Mouse (Mus musculus): Measurements from ENCODE around the gene Krt19. TPM values are rescaled to one million over a fixed set of nuclear protein-coding genes. Genes with fewer than 3 reads are reported as not detected.

The Krt19 gene
- polyA plus RNA-seq, 1 experiment from 2014 or later: 2.6 TPM

DNA sequence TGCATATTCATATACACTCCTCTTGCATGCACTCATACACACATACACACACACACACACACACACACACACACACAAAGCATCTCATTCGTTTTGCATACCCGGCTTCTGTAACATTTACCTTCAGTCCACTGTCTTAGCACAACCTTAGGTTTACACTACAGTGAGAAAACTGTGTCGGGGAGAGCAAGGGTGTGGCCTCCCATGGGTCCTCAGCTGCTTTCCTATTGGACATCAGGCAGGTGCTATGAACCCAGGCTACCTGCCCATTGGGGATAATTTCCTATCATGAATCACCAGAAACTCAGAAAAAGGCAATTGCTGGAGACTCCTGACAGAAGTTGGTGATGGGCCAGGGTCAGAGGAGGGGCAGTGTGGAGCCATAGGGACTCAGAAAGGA is 8.9 kb upstream of the Krt19 start:
- no peak overlapping the region for H3K4me2 ChIP-seq
- H3K27ac ChIP-seq: no peak overlapping the region
- no peak for ATAC-seq (replicated peaks)
- no peaks in the 10 kb centered on the region for H3K4me1 ChIP-seq
- H3K4me3 ChIP-seq: no peak overlapping the region
- 84% methylated on average over 3 of the region's 3 CpGs for WGBS
- no peak overlapping the region for H3K9ac ChIP-seq
- H3K9me3 ChIP-seq: no peaks in the 10 kb centered on the region
- H3K36me3 ChIP-seq (replicated peaks): no peaks in the 10 kb centered on the region
- H3K27me3 ChIP-seq (replicated peaks): no peaks in the 10 kb centered on the region

- no peak for ATAC-seq (replicated peaks)
- H3K27me3 ChIP-seq (replicated peaks): no peaks in the 10 kb centered on the region
- no peak overlapping the region for H3K9ac ChIP-seq
- H3K27ac ChIP-seq: no peak overlapping the region
- no peaks in the 10 kb centered on the region for H3K36me3 ChIP-seq (replicated peaks)
- no peak overlapping the region for H3K4me3 ChIP-seq
- H3K4me1 ChIP-seq: no peaks in the 10 kb centered on the region
- 72% methylated on average over 8 of the region's 8 CpGs for WGBS
- no peak overlapping the region for H3K4me2 ChIP-seq
- H3K9me3 ChIP-seq: no peaks in the 10 kb centered on the region
Measured at GRCm38 (mm10) chr11:100155497-100156255, 7.2 kb upstream of the Krt19 start.

DNA sequence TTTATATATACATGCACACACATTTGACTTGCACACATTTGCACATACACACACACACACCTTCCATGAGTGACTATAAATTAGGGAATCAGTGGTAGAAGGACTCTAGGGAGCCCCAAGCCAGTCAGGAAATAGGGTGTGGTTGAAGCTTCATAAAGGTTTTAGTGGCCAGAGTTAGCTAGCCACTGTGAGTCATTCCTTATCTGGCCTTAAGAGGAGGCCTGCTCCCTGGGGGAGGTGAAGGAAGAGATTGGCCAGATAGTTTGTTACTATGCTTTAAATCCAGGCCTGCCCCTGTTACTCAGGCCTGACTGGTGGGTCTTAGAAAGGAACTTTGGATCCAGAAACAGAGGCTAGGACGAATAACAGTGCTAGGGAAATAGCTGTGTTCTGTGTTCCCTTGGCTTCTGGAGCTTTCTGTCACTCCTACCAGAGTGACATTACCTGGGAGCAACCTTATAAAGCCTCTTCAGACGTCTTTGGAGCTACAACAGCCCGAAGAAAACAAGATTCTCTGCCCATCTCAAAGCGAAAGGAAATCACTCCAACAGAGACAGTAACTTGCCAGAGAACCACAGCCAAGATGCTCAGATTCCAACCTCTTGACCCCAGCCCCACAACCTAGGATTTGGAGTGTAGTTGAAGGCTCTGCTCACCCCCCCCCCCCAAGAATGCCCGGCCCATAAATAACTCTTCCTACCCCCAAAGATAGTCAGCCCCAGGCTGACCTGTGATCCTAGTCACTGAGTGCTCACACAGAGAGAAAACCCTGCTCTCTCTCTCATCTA is 705 bp downstream of the Krt19 start:
- WGBS: 80% methylated on average over 5 of the region's 5 CpGs
- H3K9me3 ChIP-seq: no peaks in the 10 kb centered on the region
- H3K4me1 ChIP-seq: peaks cover 10% of the 10 kb centered on the region
- no peak overlapping the region for H3K4me2 ChIP-seq
- H3K9ac ChIP-seq: no peak overlapping the region
- no peak for ATAC-seq (replicated peaks)
- H3K36me3 ChIP-seq (replicated peaks): no peaks in the 10 kb centered on the region
- H3K27me3 ChIP-seq (replicated peaks): peaks cover 27% of the 10 kb centered on the region
- no peak overlapping the region for H3K27ac ChIP-seq
- no peak overlapping the region for H3K4me3 ChIP-seq

- no peaks in the 10 kb centered on the region for H3K9me3 ChIP-seq
- ATAC-seq (replicated peaks): no peak
- peaks cover 10% of the 10 kb centered on the region for H3K4me1 ChIP-seq
- no peak overlapping the region for H3K9ac ChIP-seq
- 4% methylated on average over 13 of the region's 13 CpGs for WGBS
- peak overlapping the region; percentile 49 for H3K4me2 ChIP-seq
- no peaks in the 10 kb centered on the region for H3K36me3 ChIP-seq (replicated peaks)
- H3K4me3 ChIP-seq: peak overlapping the region; percentile 26
- no peak overlapping the region for H3K27ac ChIP-seq
- H3K27me3 ChIP-seq (replicated peaks): peaks cover 27% of the 10 kb centered on the region
Measured at GRCm38 (mm10) chr11:100145858-100146560, 2.5 kb downstream of the Krt19 start.

DNA sequence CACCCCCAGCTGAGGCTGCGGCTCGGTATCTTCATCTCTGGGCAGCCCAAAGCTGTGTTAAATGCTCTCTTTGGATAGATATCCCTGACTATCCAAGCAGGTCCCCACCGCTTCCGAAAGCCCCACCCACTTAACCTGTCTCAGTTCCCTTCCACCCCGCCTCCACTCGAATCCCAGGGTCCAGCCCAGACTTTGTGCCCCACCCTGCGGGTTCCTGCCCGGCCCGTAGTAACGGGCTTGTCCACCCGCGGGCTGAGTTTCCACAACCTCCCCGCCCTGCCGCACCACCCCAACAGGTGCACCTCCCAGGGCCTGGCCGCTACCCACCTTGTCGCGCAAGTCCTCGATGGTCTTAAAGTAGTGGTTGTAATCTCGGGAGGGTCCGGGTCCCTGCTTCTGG is 3.4 kb downstream of the Krt19 start:
- Histone ChIP-seq H3K9ac (no peak overlapping the region), H3K27me3 (replicated peaks) (peaks cover 27% of the 10 kb centered on the region), H3K4me3 (peak overlapping the region; percentile 26), H3K9me3 (no peaks in the 10 kb centered on the region), H3K4me2 (peak overlapping the region; percentile 49), H3K36me3 (replicated peaks) (no peaks in the 10 kb centered on the region), H3K27ac (no peak overlapping the region), H3K4me1 (peaks cover 10% of the 10 kb centered on the region)
- no peak for ATAC-seq (replicated peaks)
- 2% methylated on average over 20 of the region's 20 CpGs for WGBS

- Histone ChIP-seq H3K9me3 (no peaks in the 10 kb centered on the region), H3K9ac (no peak overlapping the region), H3K4me3 (no peak overlapping the region), H3K4me2 (no peak overlapping the region), H3K36me3 (replicated peaks) (no peaks in the 10 kb centered on the region), H3K4me1 (peaks cover 16% of the 10 kb centered on the region), H3K27ac (no peak overlapping the region), H3K27me3 (replicated peaks) (peaks cover 18% of the 10 kb centered on the region)
- no peak for ATAC-seq (replicated peaks)
- 91% methylated on average over 21 of the region's 21 CpGs for WGBS
Measured at GRCm38 (mm10) chr11:100140966-100141365, 7.5 kb downstream of the Krt19 start.

- no peak overlapping the region for H3K4me2 ChIP-seq
- H3K36me3 ChIP-seq (replicated peaks): no peaks in the 10 kb centered on the region
- H3K27me3 ChIP-seq (replicated peaks): peaks cover 3% of the 10 kb centered on the region
- no peak overlapping the region for H3K4me3 ChIP-seq
- no peak overlapping the region for H3K9ac ChIP-seq
- peaks cover 7% of the 10 kb centered on the region; the same call in 1 of the 2 replicates for H3K4me1 ChIP-seq
- WGBS: 80% methylated on average over 2 of the region's 2 CpGs
- no peaks in the 10 kb centered on the region for H3K9me3 ChIP-seq
- no peak overlapping the region for H3K27ac ChIP-seq
- ATAC-seq (replicated peaks): no peak
Measured at GRCm38 (mm10) chr11:100139391-100139790, 9.1 kb downstream of the Krt19 start.

DNA sequence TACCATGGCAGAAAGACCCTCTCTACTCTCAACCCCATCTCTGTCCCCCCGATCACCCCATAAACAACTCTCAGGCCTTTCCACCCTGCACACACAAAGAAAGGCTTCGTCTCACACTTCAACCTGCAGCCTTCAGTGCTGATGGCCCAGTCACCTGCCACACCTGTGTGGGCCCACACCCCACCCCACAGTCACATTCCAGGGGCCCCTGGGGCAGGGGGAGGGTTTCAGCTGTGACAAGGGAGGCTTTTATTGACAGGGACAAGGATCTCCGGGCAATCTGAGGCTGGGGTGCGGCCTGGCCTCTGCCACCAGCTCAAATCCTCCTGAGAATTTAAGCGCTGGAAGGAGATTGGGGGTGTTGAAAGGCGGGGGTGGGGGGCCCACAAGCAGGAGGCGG is 9.7 kb downstream of the Krt19 start:
- Histone ChIP-seq H3K9ac (no peak overlapping the region), H3K9me3 (no peaks in the 10 kb centered on the region), H3K4me3 (no peak overlapping the region), H3K4me1 (peaks cover 7% of the 10 kb centered on the region; the same call in 1 of the 2 replicates), H3K27me3 (replicated peaks) (no peaks in the 10 kb centered on the region; the same call in 1 of the 2 replicates), H3K4me2 (no peak overlapping the region), H3K27ac (no peak overlapping the region), H3K36me3 (replicated peaks) (no peaks in the 10 kb centered on the region)
- no peak for ATAC-seq (replicated peaks)
- 43% methylated on average over 7 of the region's 7 CpGs for WGBS

- no peaks in the 10 kb centered on the region for H3K9me3 ChIP-seq
- no peaks in the 10 kb centered on the region for H3K36me3 ChIP-seq (replicated peaks)
- no peaks in the 10 kb centered on the region for H3K27me3 ChIP-seq (replicated peaks)
- H3K4me3 ChIP-seq: no peak overlapping the region
- WGBS: 38% methylated on average over 5 of the region's 5 CpGs
- no peak overlapping the region for H3K9ac ChIP-seq
- ATAC-seq (replicated peaks): no peak
- peaks cover 7% of the 10 kb centered on the region; the same call in 1 of the 2 replicates for H3K4me1 ChIP-seq
- no peak overlapping the region for H3K4me2 ChIP-seq
- no peak overlapping the region for H3K27ac ChIP-seq
Measured at GRCm38 (mm10) chr11:100137693-100138092, 10.8 kb downstream of the Krt19 start.

GRCm38 (mm10) chr11:100136559-100136958 is 11.9 kb downstream of the Krt19 start:
- H3K27ac ChIP-seq: no peak overlapping the region
- ATAC-seq (replicated peaks): no peak
- no peak overlapping the region for H3K4me3 ChIP-seq
- no peaks in the 10 kb centered on the region for H3K9me3 ChIP-seq
- H3K27me3 ChIP-seq (replicated peaks): no peaks in the 10 kb centered on the region
- 34% methylated on average over 5 of the region's 5 CpGs for WGBS
- H3K9ac ChIP-seq: no peak overlapping the region
- H3K4me2 ChIP-seq: no peak overlapping the region
- H3K4me1 ChIP-seq: peaks cover 7% of the 10 kb centered on the region; the same call in 1 of the 2 replicates
- H3K36me3 ChIP-seq (replicated peaks): no peaks in the 10 kb centered on the region

DNA sequence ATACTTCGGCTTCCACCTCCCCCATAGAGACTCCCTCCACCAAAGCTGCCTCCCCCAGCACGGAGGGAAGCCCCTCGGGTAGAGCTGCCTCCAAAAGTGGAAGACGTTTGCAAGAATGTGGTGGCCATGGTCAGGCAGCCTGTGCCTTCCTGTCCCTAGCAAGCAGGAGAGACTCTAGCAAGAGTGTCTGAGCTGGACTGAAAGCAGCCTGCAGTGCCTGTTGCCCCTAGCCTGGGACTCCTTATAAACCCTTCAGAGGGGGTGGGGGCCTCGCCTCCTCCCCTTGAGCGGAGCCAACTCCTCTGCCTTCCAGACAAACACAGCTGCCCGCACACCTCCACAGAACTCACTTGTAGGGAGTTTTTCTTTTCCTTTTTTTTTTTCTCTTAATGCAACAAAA is 12.7 kb downstream of the Krt19 start, which contains the start of gene Krt15:
TSS of gene Krt15 (minus strand) at position 198 of the 400 bp plus-strand sequence.
- H3K4me2 ChIP-seq: no peak within 1 kb of the TSS
- H3K9ac ChIP-seq: no peak within 1 kb of the TSS
- no peak within 1 kb of the TSS for H3K4me3 ChIP-seq
- no peaks in the 10 kb centered on the region for H3K27me3 ChIP-seq (replicated peaks)
- no peak within 1 kb of the TSS for H3K27ac ChIP-seq
- H3K9me3 ChIP-seq: no peaks in the 10 kb centered on the region
- 67% methylated on average over 7 of the region's 7 CpGs for WGBS
- H3K4me1 ChIP-seq: peaks cover 7% of the 10 kb centered on the region; the same call in 1 of the 2 replicates
- no peak for ATAC-seq (replicated peaks)
- no peaks in the 10 kb centered on the region for H3K36me3 ChIP-seq (replicated peaks)

- 79% methylated on average over 7 of the region's 7 CpGs for WGBS
- Histone ChIP-seq H3K36me3 (replicated peaks) (no peaks in the 10 kb centered on the region), H3K9ac (no peak overlapping the region), H3K27me3 (replicated peaks) (no peaks in the 10 kb centered on the region), H3K4me3 (no peak overlapping the region), H3K4me2 (no peak overlapping the region), H3K27ac (no peak overlapping the region), H3K4me1 (no peaks in the 10 kb centered on the region), H3K9me3 (no peaks in the 10 kb centered on the region)
- no peak for ATAC-seq (replicated peaks)
Measured at GRCm38 (mm10) chr11:100124901-100125300, 23.6 kb downstream of the Krt19 start.
